Mouse (Mus musculus): Measurements from ENCODE around the gene Olfr478. TPM values are rescaled to one million over a fixed set of nuclear protein-coding genes. Genes with fewer than 3 reads are reported as not detected.
"Not testable (repeated sequence)": the region's sequence is repeated elsewhere in the genome, so short reads cannot be mapped to it uniquely, and the experiment has no call there.

Olfr478 gene
- not detected for total RNA-seq (2021)
- long read RNA-seq, experiment 1: 0 reads
- long read RNA-seq, experiment 2: 0 reads

- no peak within 1 kb of the TSS for H3K4me3 ChIP-seq
- intact Hi-C loops (cut with DNase I): no loop called here
- DNase-seq (ENCODE audit: extremely low spot score in 1 of 2, low spot score in 2 of 2): no peak
- H3K27ac ChIP-seq: no peak within 1 kb of the TSS
- no peak for TF ChIP-seq CTCF (IDR thresholded peaks at IDR 0.05)
These were observed at the start of gene Olfr478 for GRCm38 (mm10) chr7:108033889-108034288. TSS of gene Olfr478 (minus strand) at chr7:108033989.

- no peak within 1 kb of the TSS for H3K27ac ChIP-seq
- H3K4me3 ChIP-seq: no peak within 1 kb of the TSS
- TF ChIP-seq CTCF (IDR thresholded peaks at IDR 0.05): no peak
- intact Hi-C loops (cut with DNase I): no loop called here
- no peak for DNase-seq (ENCODE audit: extremely low spot score in 1 of 2, low spot score in 2 of 2)
These were observed 45.8 kb upstream of the Olfr478 start, which contains the start of gene Olfr481 for GRCm38 (mm10) chr7:108079555-108079954. TSS of gene Olfr481 (plus strand) at chr7:108079855.

- no peak within 1 kb of the TSS for H3K27ac ChIP-seq
- no peak within 1 kb of the TSS for H3K4me3 ChIP-seq
- no peak for TF ChIP-seq CTCF (IDR thresholded peaks at IDR 0.05)
- intact Hi-C loops (cut with DNase I): no loop called here
- no peak for DNase-seq (ENCODE audit: extremely low spot score in 1 of 2, low spot score in 2 of 2)
These were observed 33.5 kb upstream of the Olfr478 start, which contains the start of gene Olfr480 for GRCm38 (mm10) chr7:108067246-108067645. TSS of gene Olfr480 (minus strand) at chr7:108067346.

- H3K4me3 ChIP-seq: no peak within 1 kb of the TSS
- intact Hi-C loops (cut with DNase I): no loop called here
- TF ChIP-seq CTCF (IDR thresholded peaks at IDR 0.05): no peak
- H3K27ac ChIP-seq: no peak within 1 kb of the TSS
- no peak for DNase-seq (ENCODE audit: extremely low spot score in 1 of 2, low spot score in 2 of 2)
These were observed 16.6 kb upstream of the Olfr478 start, which contains the start of gene Olfr479 for GRCm38 (mm10) chr7:108050393-108050792. TSS of gene Olfr479 (plus strand) at chr7:108050693.

GRCm38 (mm10) chr7:108014256-108014655 lies 19.5 kb downstream of the Olfr478 start:
- intact Hi-C loops (cut with DNase I); H3K27ac ChIP-seq; DNase-seq (ENCODE audit: extremely low spot score in 1 of 2, low spot score in 2 of 2); H3K4me3 ChIP-seq: not testable (repeated sequence)

GRCm38 (mm10) chr7:107986393-107986792 lies 47.4 kb downstream of the Olfr478 start, which contains the start of gene Olfr477:
TSS of gene Olfr477 (plus strand) at chr7:107986693.
- DNase-seq (ENCODE audit: extremely low spot score in 1 of 2, low spot score in 2 of 2): no peak
- no peak for TF ChIP-seq CTCF (IDR thresholded peaks at IDR 0.05)
- Histone ChIP-seq H3K27ac (no peak within 1 kb of the TSS), H3K4me3 (no peak within 1 kb of the TSS)
- intact Hi-C loops (cut with DNase I): no loop called here

Other genes with a start within 250 kb of the Olfr478 start
- not detected for gene Ovch2, start 232.8 kb downstream of the Olfr478 start, total RNA-seq (2021)
- gene Olfr467, start 221.7 kb downstream of the Olfr478 start, total RNA-seq (2021): not detected
- not detected for gene Olfr469, start 208.4 kb downstream of the Olfr478 start, total RNA-seq (2021)
- gene Olfr470, start 186.5 kb downstream of the Olfr478 start, total RNA-seq (2021): not detected
- not detected for gene Olfr472, start 136.1 kb downstream of the Olfr478 start, total RNA-seq (2021)
- not detected for gene Olfr473, start 103.5 kb downstream of the Olfr478 start, total RNA-seq (2021)
- not detected for gene Olfr474, start 79.3 kb downstream of the Olfr478 start, total RNA-seq (2021)
- gene Olfr476, start 69.2 kb downstream of the Olfr478 start, total RNA-seq (2021): not detected
- gene Olfr477, start 47.3 kb downstream of the Olfr478 start, total RNA-seq (2021): not detected
- not detected for gene Olfr479, start 16.7 kb upstream of the Olfr478 start, total RNA-seq (2021)
- not detected for gene Olfr480, start 33.4 kb upstream of the Olfr478 start, total RNA-seq (2021)
- not detected for gene Olfr481, start 45.9 kb upstream of the Olfr478 start, total RNA-seq (2021)
- 1 to 10 TPM; 2.1 to 2.2 TPM for gene Olfr482, start 63.6 kb upstream of the Olfr478 start, total RNA-seq (2021)
- not detected for gene Olfr483, start 66.9 kb upstream of the Olfr478 start, total RNA-seq (2021)
- not detected for gene Olfr484, start 93.5 kb upstream of the Olfr478 start, total RNA-seq (2021)
- gene Olfr485, start 125.9 kb upstream of the Olfr478 start, total RNA-seq (2021): not detected
- gene Olfr486, start 138.8 kb upstream of the Olfr478 start, total RNA-seq (2021): not detected
- gene Olfr487, start 180.6 kb upstream of the Olfr478 start, total RNA-seq (2021): not detected
- not detected for gene Olfr488, start 224.4 kb upstream of the Olfr478 start, total RNA-seq (2021)